In genomic region chr4:145586046-145586445, GRCm38 (mm10) we compare ENCODE assay signal across 8 mouse cellular contexts. TPM values are rescaled to one million over a fixed set of nuclear protein-coding genes. Genes with fewer than 3 reads are reported as not detected.
DNase-seq lines count a peak whose midpoint lies in the region; ATAC-seq and TF ChIP-seq lines count a peak whose summit lies in the region.
"Not testable (repeated sequence)": the region's sequence is repeated elsewhere in the genome, so short reads cannot be mapped to it uniquely, and the experiment has no call there.
"Had no signal": no experiment of that assay in that cellular context is flagged by ENCODE, and none has a peak within 500 bp of the region (broad histone marks: within the 10 kb centered on the region; RNA-seq: fewer than 3 reads in every experiment).

No protein-coding gene starts in this region.

- not testable (repeated sequence) for TF ChIP-seq RAD21 in CH12.LX (IDR thresholded peaks at IDR 0.05; ENCODE audit: low read depth, low read length)

- H3K4me1 ChIP-seq in CH12.LX (ENCODE audit: control insufficient read depth in 1 of 2, insufficient read depth in 2 of 2); heart, embryonic 12.5 days (replicated peaks); kidney, postnatal 0 days (replicated peaks; ENCODE audit: insufficient read depth, low read length); liver, embryonic 13.5 days (replicated peaks): not testable (repeated sequence)

- TF ChIP-seq POLR2A in CH12.LX (IDR thresholded peaks at IDR 0.05; ENCODE audit: low read depth, low read length), result not testable (repeated sequence)

- in situ Hi-C loops in CH12.LX (cut with MboI; ENCODE audit: low pct_ligation_motif_present, low pct_unique_long_range_greater_than_20kb, low sequenced_read_pairs), result not testable (repeated sequence)

- ATAC-seq in heart, embryonic 12.5 days (ENCODE audit: insufficient number of reproducible peaks, low FRiP score), result 0 out of 2 replicates have a peak, but pooled peaks have one; percentile 53
- 0 out of 2 replicates have a peak, but pooled peaks have one; percentile 33 for ATAC-seq in kidney, postnatal 0 days (replicated peaks; ENCODE audit: low FRiP score, low read depth)
- not testable (repeated sequence) for ATAC-seq in liver, embryonic 13.5 days (ENCODE audit: low read depth)

- not testable (repeated sequence) for H3K9ac ChIP-seq in CH12.LX (ENCODE audit: insufficient read depth, low read depth); heart, embryonic 12.5 days; kidney, postnatal 0 days (ENCODE audit: low read depth, low read length); liver, embryonic 13.5 days

- H3K79me2 ChIP-seq in CH12.LX (replicated peaks; ENCODE audit: control insufficient read depth, extremely low read depth, insufficient read depth, poor library complexity, severe bottlenecking), result not testable (repeated sequence)
- H3K79me2 ChIP-seq in macrophage (ENCODE audit: inconsistent target), result peaks cover 17% of the 10 kb centered on the region

- not testable (repeated sequence) for H3K9me3 ChIP-seq in CH12.LX (replicated peaks; ENCODE audit: low read length); heart, embryonic 12.5 days (replicated peaks); kidney, postnatal 0 days (replicated peaks; ENCODE audit: low read length); liver, embryonic 13.5 days (replicated peaks)

- not testable (repeated sequence) for H3K27ac ChIP-seq in CH12.LX (ENCODE audit: insufficient read depth, low read depth); heart, embryonic 12.5 days (ENCODE audit: poor library complexity, severe bottlenecking); kidney, postnatal 0 days; liver, embryonic 13.5 days; macrophage

- H3K27me3 ChIP-seq in CH12.LX (replicated peaks); heart, embryonic 12.5 days (replicated peaks); kidney, postnatal 0 days (ENCODE audit: insufficient read depth, low read length); liver, embryonic 13.5 days: not testable (repeated sequence)

- H3K36me3 ChIP-seq in CH12.LX (replicated peaks in 1 of 2; ENCODE audit: control insufficient read depth in 1 of 2, insufficient read depth in 1 of 2, low read length in 1 of 2); heart, embryonic 12.5 days; kidney, postnatal 0 days (ENCODE audit: insufficient read depth, low read length); liver, embryonic 13.5 days; macrophage (ENCODE audit: inconsistent target): not testable (repeated sequence)

- TF ChIP-seq EP300 in CH12.LX (IDR thresholded peaks at IDR 0.05; ENCODE audit: low read length), result not testable (repeated sequence)

- DNase-seq in CH12.LX (ENCODE audit: extremely low read depth) (peak; percentile 63), R1 (ENCODE audit: low read depth, low spot score) (peak; percentile 88)
- DNase-seq in induced T-regulatory cell, adult 2 months (ENCODE audit: low read depth), result peak; percentile 33
- not testable (repeated sequence) for DNase-seq in kidney, postnatal 0 days (ENCODE audit: low spot score); liver, embryonic 13.5 days

- not testable (repeated sequence) for H3K4me3 ChIP-seq in CH12.LX (replicated peaks in 1 of 3; ENCODE audit: low read depth in 2 of 3, low read length in 2 of 3, poor library complexity in 1 of 3); kidney, postnatal 0 days (replicated peaks; ENCODE audit: low read depth, low read length)
- peak overlapping the region; percentile 49; the same call in 1 of the 2 replicates for H3K4me3 ChIP-seq in heart, embryonic 12.5 days
- H3K4me3 ChIP-seq in liver, embryonic 13.5 days (replicated peaks), result peak overlapping the region; percentile 53
- H3K4me3 ChIP-seq in macrophage (ENCODE audit: inconsistent target), result peak overlapping the region; percentile 40

- 64% methylated on average over 2 of the region's 2 CpGs for WGBS in heart, embryonic 12.5 days
- WGBS in kidney, postnatal 0 days, result 87% methylated on average over 2 of the region's 2 CpGs
- WGBS in liver, embryonic 13.5 days (ENCODE audit: insufficient replicate concordance), result 56% methylated on average over 2 of the region's 2 CpGs
- 88% methylated on average over 2 of the region's 2 CpGs for WGBS in macrophage (ENCODE audit: missing documents)

- dilution Hi-C loops in CH12.LX (cut with MboI; ENCODE audit: extremely low pct_ligation_motif_present, extremely low pct_unique_long_range_greater_than_20kb, low sequenced_read_pairs), result not testable (repeated sequence)

- TF ChIP-seq CTCF in CH12.LX (conservative IDR thresholded peaks at IDR 0.05 in 1 of 2, IDR thresholded peaks at IDR 0.05 in 1 of 2; ENCODE audit: low read depth in 2 of 2, low read length in 2 of 2); kidney, postnatal 0 days (IDR thresholded peaks at IDR 0.05; ENCODE audit: low read depth): not testable (repeated sequence)

- not testable (repeated sequence) for H3K4me2 ChIP-seq in CH12.LX (ENCODE audit: insufficient read depth, low read depth, poor library complexity, severe bottlenecking); kidney, postnatal 0 days (ENCODE audit: low read length)
- H3K4me2 ChIP-seq in heart, embryonic 12.5 days, result peak overlapping the region; percentile 64
- peak overlapping the region; percentile 58 for H3K4me2 ChIP-seq in liver, embryonic 13.5 days

TF ChIP-seq in CH12.LX, 34 proteins besides CTCF, POLR2A, EP300 and RAD21:
- TF ChIP-seq ETS1 (conservative IDR thresholded peaks at IDR 0.05; ENCODE audit: low read depth, low read length) (peak; percentile 56; the same call in 1 of the 2 replicates), MEF2A (IDR thresholded peaks at IDR 0.05; ENCODE audit: borderline replicate concordance, low read depth, low read length) (peak; percentile 28; the same call in 1 of the 2 replicates)

RNA-seq across cellular contexts. Expression of gene Gm13212, which starts 1.1 kb away (rescaled TPM):
- total RNA-seq in CH12.LX (2012; rRNA removed) (0.97 and 0.98 TPM in 2 replicates), CH12.LX (2014; rRNA removed) (5.2 and 5.7 TPM in 2 replicates)
- polyA plus RNA-seq in CH12.LX (2012; ENCODE audit: insufficient read length, low read depth) (7.8 and 9.8 TPM in 2 replicates), macrophage (2018) (15.6 to 55.5 TPM (median 22.6 TPM) in 3 replicates)
- polyA plus RNA-seq in heart, embryonic 12.5 days (2016; fragmentation: Nextera tagmentation; extraction: Ambion mirVana), result 3.6 and 3.9 TPM in 2 replicates
- polyA plus RNA-seq in kidney, postnatal 0 days (2015; fragmentation: Nextera tagmentation; extraction: Ambion mirVana), result 2.1 and 2.4 TPM in 2 replicates
- 2.1 and 2.2 TPM in 2 replicates for polyA plus RNA-seq in liver, embryonic 13.5 days (2015; fragmentation: Nextera tagmentation; extraction: Ambion mirVana)
- 10 to 100 TPM in 20 of 26 experiments, 1 to 10 TPM in 6; 2.1 to 45.9 (median 21.1) TPM for total RNA-seq in macrophage (2018; cell fraction: chromatin; rRNA removed)
- total RNA-seq in macrophage (2018; cell fraction: cytosol; rRNA removed), result 10 to 100 TPM; 18.1 to 61.6 (median 38.6) TPM
- 100 to 1,000 TPM in 1 of 26 experiments, 10 to 100 TPM in 22, 1 to 10 TPM in 3; 6.3 to 118 (median 26.0) TPM for total RNA-seq in macrophage (2018; cell fraction: nucleus; rRNA removed)
- polyA plus RNA-seq: small intestine, adult 2 months had no signal
